Mouse (Mus musculus) heart, postnatal 0 days (tissue): ENCODE results near the gene Tgm7.

Source experiments
- CTCF ChIP-seq: IDR thresholded peaks from 2 replicates; pipeline ENCODE4 v1.5.1; 2016; ENCODE audit warnings: antibody characterized with exemption, control low read depth, low read depth
- EP300 ChIP-seq: IDR thresholded peaks from 2 replicates; pipeline ENCODE4 v1.6.1; 2016; ENCODE audit warnings: antibody characterized with exemption, low read depth

DNA sequence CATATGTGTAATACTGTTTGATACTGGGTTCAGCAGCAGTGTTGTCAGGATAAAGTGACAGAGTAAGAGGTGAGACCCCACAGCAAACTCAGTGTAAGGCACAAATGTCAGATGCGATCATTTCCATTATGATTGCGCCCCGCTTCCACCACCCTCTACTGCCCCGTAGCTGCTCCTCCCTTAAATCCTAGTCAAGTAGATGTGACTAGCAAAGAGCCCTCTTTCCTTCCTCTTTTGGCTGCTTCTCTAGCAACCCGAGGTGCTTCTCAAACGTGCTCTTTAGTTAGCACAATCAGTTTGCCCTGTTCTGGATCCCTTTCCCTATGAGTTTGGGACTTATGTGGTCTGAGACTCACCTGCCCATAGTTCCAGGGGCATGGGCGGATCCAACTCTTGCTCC lies 34.8 kb downstream of the Tgm7 start:
- TF ChIP-seq CTCF (no peak), EP300 (no peak)
